Mouse (Mus musculus): Measurements from ENCODE around the gene Chrnb4. TPM values are rescaled to one million over a fixed set of nuclear protein-coding genes. Genes with fewer than 3 reads are reported as not detected.

Chrnb4 gene
- polyA plus RNA-seq (2015; fragmentation: Illumina TruSeq; extraction: RNeasy Lipid Tissue Mini Kit (QIAGEN cat#74804); ENCODE audit: insufficient read depth, low read depth, low replicate concordance) = 0.35 TPM

GRCm38 (mm10) chr9:55048211-55048880 is at the start of gene Chrnb4:
Gene Chrnb4 (minus strand): TSS chr9:55048779.

GRCm38 (mm10) chr9:55026275-55026663 is 22.3 kb downstream of the Chrnb4 start, which contains the start of gene Chrna3:
Gene Chrna3 (minus strand): TSS chr9:55026562.

DNA sequence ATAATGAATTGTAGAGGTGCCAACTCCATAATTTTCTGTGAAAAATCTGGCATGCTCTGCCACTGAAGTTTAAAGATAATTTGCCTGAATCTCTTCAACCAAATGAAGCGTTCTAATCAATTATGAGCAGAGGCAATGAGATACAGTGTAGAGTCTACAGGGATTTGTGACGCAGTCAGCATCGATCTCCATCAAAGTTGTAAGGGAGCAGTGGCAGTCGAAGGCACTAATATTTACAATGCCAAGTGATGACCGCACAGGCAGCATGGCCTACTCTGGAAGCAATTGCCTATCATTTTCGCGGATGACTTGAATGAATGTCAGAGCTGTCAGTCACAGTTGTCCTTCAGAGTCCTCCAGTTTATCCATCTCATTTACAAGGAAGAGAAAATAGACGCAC is 67.9 kb downstream of the Chrnb4 start, which contains the start of gene Chrna5:
TSS of gene Chrna5 (plus strand) at position 207 of the 400 bp plus-strand sequence.

Other genes starting within 250 kb of the Chrnb4 start
- 6.3 TPM for gene Ireb2, start 185.0 kb downstream of the Chrnb4 start, polyA plus RNA-seq (2015; fragmentation: Illumina TruSeq; extraction: RNeasy Lipid Tissue Mini Kit (QIAGEN cat#74804); ENCODE audit: insufficient read depth, low read depth, low replicate concordance)
- 0.72 TPM for gene Hykk, start 131.5 kb downstream of the Chrnb4 start, polyA plus RNA-seq (2015; fragmentation: Illumina TruSeq; extraction: RNeasy Lipid Tissue Mini Kit (QIAGEN cat#74804); ENCODE audit: insufficient read depth, low read depth, low replicate concordance)
- 31.0 TPM for gene Psma4, start 98.0 kb downstream of the Chrnb4 start, polyA plus RNA-seq (2015; fragmentation: Illumina TruSeq; extraction: RNeasy Lipid Tissue Mini Kit (QIAGEN cat#74804); ENCODE audit: insufficient read depth, low read depth, low replicate concordance)
- not detected for gene AY074887, start 97.8 kb downstream of the Chrnb4 start, polyA plus RNA-seq (2015; fragmentation: Illumina TruSeq; extraction: RNeasy Lipid Tissue Mini Kit (QIAGEN cat#74804); ENCODE audit: insufficient read depth, low read depth, low replicate concordance)
- not detected for gene Chrna5, start 67.9 kb downstream of the Chrnb4 start, polyA plus RNA-seq (2015; fragmentation: Illumina TruSeq; extraction: RNeasy Lipid Tissue Mini Kit (QIAGEN cat#74804); ENCODE audit: insufficient read depth, low read depth, low replicate concordance)
- gene Chrna3, start 22.2 kb downstream of the Chrnb4 start, polyA plus RNA-seq (2015; fragmentation: Illumina TruSeq; extraction: RNeasy Lipid Tissue Mini Kit (QIAGEN cat#74804); ENCODE audit: insufficient read depth, low read depth, low replicate concordance) = 0.30 TPM
- 7.4 TPM for gene Ube2q2, start 100.1 kb upstream of the Chrnb4 start, polyA plus RNA-seq (2015; fragmentation: Illumina TruSeq; extraction: RNeasy Lipid Tissue Mini Kit (QIAGEN cat#74804); ENCODE audit: insufficient read depth, low read depth, low replicate concordance)
- gene Fbxo22, start 160.1 kb upstream of the Chrnb4 start, polyA plus RNA-seq (2015; fragmentation: Illumina TruSeq; extraction: RNeasy Lipid Tissue Mini Kit (QIAGEN cat#74804); ENCODE audit: insufficient read depth, low read depth, low replicate concordance) = 8.3 TPM

All from pancreas, adult 10 weeks (tissue).